In genomic region chr7:28823932-28824331, GRCm38 (mm10) we compare ENCODE assay signal across 11 mouse cellular contexts. TPM values are rescaled to one million over a fixed set of nuclear protein-coding genes. Genes with fewer than 3 reads are reported as not detected.
DNase-seq lines count a peak whose midpoint lies in the region; ATAC-seq and TF ChIP-seq lines count a peak whose summit lies in the region.
"Had no signal": no experiment of that assay in that cellular context is flagged by ENCODE, and none has a peak within 500 bp of the region (broad histone marks: within the 10 kb centered on the region; RNA-seq: fewer than 3 reads in every experiment).

No protein-coding gene starts in this region.

- H3K9ac ChIP-seq in forebrain, embryonic 12.5 days, result no peak overlapping the region
- no peak overlapping the region for H3K9ac ChIP-seq in forebrain, postnatal 0 days
- no peak overlapping the region for H3K9ac ChIP-seq in kidney, embryonic 16.5 days (replicated peaks; ENCODE audit: low read length)
- H3K9ac ChIP-seq in intestine, embryonic 15.5 days, result no peak overlapping the region

- H3K27ac ChIP-seq in forebrain, embryonic 12.5 days, result 0 out of 2 replicates have a peak overlapping the region, but pooled peaks have one; percentile 50
- H3K27ac ChIP-seq in forebrain, postnatal 0 days (ENCODE audit: low read depth, low read length), result no peak overlapping the region
- H3K27ac ChIP-seq in kidney, embryonic 16.5 days (ENCODE audit: low read length), result peak overlapping the region; percentile 95; the same call in 1 of the 2 replicates
- H3K27ac ChIP-seq in intestine, embryonic 15.5 days, result peak overlapping the region; percentile 89

- peaks cover 41% of the 10 kb centered on the region for H3K36me3 ChIP-seq in forebrain, embryonic 12.5 days (replicated peaks)
- peaks cover 41% of the 10 kb centered on the region for H3K36me3 ChIP-seq in forebrain, postnatal 0 days (ENCODE audit: insufficient read depth)
- H3K36me3 ChIP-seq in kidney, embryonic 16.5 days (ENCODE audit: insufficient read depth, low read length), result peaks cover 36% of the 10 kb centered on the region
- H3K36me3 ChIP-seq in intestine, embryonic 15.5 days, result peaks cover 28% of the 10 kb centered on the region

- no peak for ATAC-seq in forebrain, embryonic 12.5 days (ENCODE audit: low FRiP score)
- ATAC-seq in forebrain, postnatal 0 days, result no peak
- ATAC-seq in kidney, embryonic 16.5 days (ENCODE audit: low FRiP score, low TSS enrichment), result no peak
- ATAC-seq in intestine, embryonic 15.5 days, result no peak
- no peak for ATAC-seq in erythroblast, adult 5-6 weeks (replicated peaks; ENCODE audit: low FRiP score, poor library complexity, severe bottlenecking)

- peaks cover 32% of the 10 kb centered on the region for H3K4me1 ChIP-seq in forebrain, embryonic 12.5 days
- H3K4me1 ChIP-seq in forebrain, postnatal 0 days (ENCODE audit: insufficient read depth), result 0 out of 2 replicates have a peak, but pooled peaks cover 4% of the 10 kb centered on the region
- peaks cover 19% of the 10 kb centered on the region for H3K4me1 ChIP-seq in kidney, embryonic 16.5 days (ENCODE audit: insufficient read depth, low read length)
- peaks cover 40% of the 10 kb centered on the region for H3K4me1 ChIP-seq in intestine, embryonic 15.5 days (replicated peaks)

- H3K4me3 ChIP-seq in forebrain, embryonic 12.5 days (replicated peaks), result no peak overlapping the region
- no peak overlapping the region for H3K4me3 ChIP-seq in forebrain, postnatal 0 days (ENCODE audit: low read depth, low read length)
- no peak overlapping the region for H3K4me3 ChIP-seq in kidney, embryonic 16.5 days (ENCODE audit: low read length)
- no peak overlapping the region for H3K4me3 ChIP-seq in intestine, embryonic 15.5 days (replicated peaks)

- no peak for DNase-seq in forebrain, postnatal 0 days
- DNase-seq in kidney, postnatal 36 days, result no peak
- DNase-seq in A20 (ENCODE audit: low read depth, low spot score), result peak; percentile 37
- no peak for DNase-seq in testis, postnatal 10 days (ENCODE audit: low spot score)
- DNase-seq: retina, postnatal 1 day; thymus, adult 2 months had no signal

- H3K27me3 ChIP-seq in forebrain, embryonic 12.5 days, result no peaks in the 10 kb centered on the region
- no peaks in the 10 kb centered on the region for H3K27me3 ChIP-seq in forebrain, postnatal 0 days (ENCODE audit: insufficient read depth, low read length)
- H3K27me3 ChIP-seq in kidney, embryonic 16.5 days (ENCODE audit: insufficient read depth, low read length), result no peaks in the 10 kb centered on the region
- H3K27me3 ChIP-seq in intestine, embryonic 15.5 days (replicated peaks), result no peaks in the 10 kb centered on the region

- 70% methylated on average over 2 of the region's 2 CpGs for WGBS in forebrain, embryonic 12.5 days
- 62% methylated on average over 2 of the region's 2 CpGs for WGBS in forebrain, postnatal 0 days
- WGBS in kidney, embryonic 16.5 days, result 43% methylated on average over 2 of the region's 2 CpGs
- 37% methylated on average over 2 of the region's 2 CpGs for WGBS in intestine, embryonic 15.5 days

- H3K4me2 ChIP-seq in forebrain, embryonic 12.5 days, result no peak overlapping the region
- no peak overlapping the region for H3K4me2 ChIP-seq in forebrain, postnatal 0 days (ENCODE audit: low read depth)
- no peak overlapping the region for H3K4me2 ChIP-seq in kidney, embryonic 16.5 days (replicated peaks; ENCODE audit: low read depth, low read length)
- no peak overlapping the region for H3K4me2 ChIP-seq in intestine, embryonic 15.5 days (replicated peaks)

- no peaks in the 10 kb centered on the region for H3K9me3 ChIP-seq in forebrain, embryonic 12.5 days
- H3K9me3 ChIP-seq in forebrain, postnatal 0 days (ENCODE audit: low read length), result no peaks in the 10 kb centered on the region
- no peaks in the 10 kb centered on the region for H3K9me3 ChIP-seq in kidney, embryonic 16.5 days (ENCODE audit: low read length)
- no peaks in the 10 kb centered on the region for H3K9me3 ChIP-seq in intestine, embryonic 15.5 days

- no peak for TF ChIP-seq CTCF in forebrain, postnatal 0 days (IDR thresholded peaks at IDR 0.05; ENCODE audit: low read depth)

RNA-seq across cellular contexts. Expression of gene Ech1, which starts 1.1 kb away (rescaled TPM):
- 63.9 and 64.2 TPM in 2 replicates for polyA plus RNA-seq in forebrain, embryonic 12.5 days (2016; fragmentation: Nextera tagmentation; extraction: Ambion mirVana)
- 79.6 and 88.3 TPM in 2 replicates for total RNA-seq in forebrain, postnatal 0 days (2014; rRNA removed)
- 101 and 110 TPM in 2 replicates for polyA plus RNA-seq in forebrain, postnatal 0 days (2015; fragmentation: Nextera tagmentation; extraction: Ambion mirVana)
- 198 and 214 TPM in 2 replicates for polyA plus RNA-seq in kidney, embryonic 16.5 days (2015; fragmentation: Nextera tagmentation; extraction: Ambion mirVana)
- 234 and 260 TPM in 2 replicates for polyA plus RNA-seq in intestine, embryonic 15.5 days (2015; fragmentation: Nextera tagmentation; extraction: Ambion mirVana)
- 36.6 and 59.0 TPM in 2 replicates for total RNA-seq in erythroblast, adult 5-6 weeks (2015; ENCODE audit: low replicate concordance)
- 23.2 and 31.8 TPM in 2 replicates for total RNA-seq in erythroblast, adult 5-6 weeks (2017; ENCODE audit: low replicate concordance)

RNA-seq across cellular contexts. Expression of gene Lgals4, which starts 9.7 kb away (rescaled TPM):
- 1.7 and 2.8 TPM in 2 replicates for polyA plus RNA-seq in forebrain, embryonic 12.5 days (2016; fragmentation: Nextera tagmentation; extraction: Ambion mirVana)
- total RNA-seq in forebrain, postnatal 0 days (2014; rRNA removed), result 2.4 and 5.2 TPM in 2 replicates
- 3.3 and 3.5 TPM in 2 replicates for polyA plus RNA-seq in forebrain, postnatal 0 days (2015; fragmentation: Nextera tagmentation; extraction: Ambion mirVana)
- polyA plus RNA-seq in kidney, embryonic 16.5 days (2015; fragmentation: Nextera tagmentation; extraction: Ambion mirVana), result 10.8 and 12.8 TPM in 2 replicates
- 1,462 and 1,582 TPM in 2 replicates for polyA plus RNA-seq in intestine, embryonic 15.5 days (2015; fragmentation: Nextera tagmentation; extraction: Ambion mirVana)
- total RNA-seq in erythroblast, adult 5-6 weeks (2015; ENCODE audit: low replicate concordance), result 1.7 TPM in 1 of 2 replicates, not detected in the other
- 2.4 TPM in 1 of 2 replicates, not detected in the other for total RNA-seq in erythroblast, adult 5-6 weeks (2017; ENCODE audit: low replicate concordance)

RNA-seq across cellular contexts. Expression of gene Hnrnpl, which starts 15.6 kb away (rescaled TPM):
- polyA plus RNA-seq in forebrain, embryonic 12.5 days (2016; fragmentation: Nextera tagmentation; extraction: Ambion mirVana), result 267 and 357 TPM in 2 replicates
- total RNA-seq in forebrain, postnatal 0 days (2014; rRNA removed), result 261 and 264 TPM in 2 replicates
- 172 TPM in 2 replicates for polyA plus RNA-seq in forebrain, postnatal 0 days (2015; fragmentation: Nextera tagmentation; extraction: Ambion mirVana)
- polyA plus RNA-seq in kidney, embryonic 16.5 days (2015; fragmentation: Nextera tagmentation; extraction: Ambion mirVana), result 204 and 224 TPM in 2 replicates
- 210 and 237 TPM in 2 replicates for polyA plus RNA-seq in intestine, embryonic 15.5 days (2015; fragmentation: Nextera tagmentation; extraction: Ambion mirVana)
- 98.6 and 172 TPM in 2 replicates for total RNA-seq in erythroblast, adult 5-6 weeks (2015; ENCODE audit: low replicate concordance)
- 98.1 and 140 TPM in 2 replicates for total RNA-seq in erythroblast, adult 5-6 weeks (2017; ENCODE audit: low replicate concordance)

RNA-seq across cellular contexts. Expression of gene Rinl, which starts 35.2 kb away (rescaled TPM):
- 1.2 and 2.5 TPM in 2 replicates for polyA plus RNA-seq in forebrain, embryonic 12.5 days (2016; fragmentation: Nextera tagmentation; extraction: Ambion mirVana)
- 2.1 and 2.2 TPM in 2 replicates for total RNA-seq in forebrain, postnatal 0 days (2014; rRNA removed)
- 1.6 TPM in 2 replicates for polyA plus RNA-seq in forebrain, postnatal 0 days (2015; fragmentation: Nextera tagmentation; extraction: Ambion mirVana)
- 7.0 and 7.7 TPM in 2 replicates for polyA plus RNA-seq in kidney, embryonic 16.5 days (2015; fragmentation: Nextera tagmentation; extraction: Ambion mirVana)
- 4.5 and 5.6 TPM in 2 replicates for polyA plus RNA-seq in intestine, embryonic 15.5 days (2015; fragmentation: Nextera tagmentation; extraction: Ambion mirVana)
- total RNA-seq in erythroblast, adult 5-6 weeks (2015; ENCODE audit: low replicate concordance), result 21.1 and 25.0 TPM in 2 replicates
- 9.9 and 13.4 TPM in 2 replicates for total RNA-seq in erythroblast, adult 5-6 weeks (2017; ENCODE audit: low replicate concordance)

RNA-seq across cellular contexts. Expression of gene Lgals7, which starts 39.7 kb away (rescaled TPM):
- 1.1 and 1.9 TPM in 2 replicates for polyA plus RNA-seq in forebrain, embryonic 12.5 days (2016; fragmentation: Nextera tagmentation; extraction: Ambion mirVana)
- 2.8 and 10.4 TPM in 2 replicates for total RNA-seq in forebrain, postnatal 0 days (2014; rRNA removed)
- polyA plus RNA-seq in forebrain, postnatal 0 days (2015; fragmentation: Nextera tagmentation; extraction: Ambion mirVana), result 3.5 and 3.8 TPM in 2 replicates
- polyA plus RNA-seq in kidney, embryonic 16.5 days (2015; fragmentation: Nextera tagmentation; extraction: Ambion mirVana), result 1.3 and 2.3 TPM in 2 replicates
- polyA plus RNA-seq in intestine, embryonic 15.5 days (2015; fragmentation: Nextera tagmentation; extraction: Ambion mirVana), result 0.98 and 1.4 TPM in 2 replicates
- total RNA-seq in erythroblast, adult 5-6 weeks (2015; ENCODE audit: low replicate concordance), result not detected in 2 replicates
- not detected in 2 replicates for total RNA-seq in erythroblast, adult 5-6 weeks (2017; ENCODE audit: low replicate concordance)
- total RNA-seq: hematopoietic stem cell, adult 5-6 weeks had no signal

Comparison
In these comparisons a context has a peak if more than half of its experiments do, and no peak if none do; other contexts are left out.
1. RNA of gene Lgals4, which starts 9.7 kb away (polyA plus RNA-seq): 1,462 to 1,582 TPM in intestine, embryonic 15.5 days; 10.8 to 12.8 TPM in kidney, embryonic 16.5 days, 3.3 to 3.5 TPM in forebrain, postnatal 0 days and 1.7 to 2.8 TPM in forebrain, embryonic 12.5 days; every median in the first group is over 100 times any median in the second.